Mouse (Mus musculus) cerebellum, postnatal 25 days (tissue): Measurements from ENCODE around the gene Bend5.

Experiments
- DNase-seq, 2 experiments: peaks; one replicate each; pipeline ENCODE4 v3.0.0; 2021; ENCODE audit warnings: mixed read lengths in 2 of 2

Bend5 gene

GRCm38 (mm10) chr4:111487233-111487843 is 72.5 kb downstream of the Bend5 start:
- no peak for DNase-seq

GRCm38 (mm10) chr4:111493750-111494404 is 79.1 kb downstream of the Bend5 start:
- peak in 1 of 2 experiments; percentile 5 for DNase-seq

- DNase-seq, result peak; percentile 53 to 72
These were observed 81.1 kb downstream of the Bend5 start for GRCm38 (mm10) chr4:111495949-111496348.

GRCm38 (mm10) chr4:111498751-111499150 is 83.9 kb downstream of the Bend5 start:
- no peak for DNase-seq

GRCm38 (mm10) chr4:111501441-111501840 is 86.6 kb downstream of the Bend5 start:
- no peak for DNase-seq

GRCm38 (mm10) chr4:111502965-111503727 is 88.3 kb downstream of the Bend5 start:
- no peak for DNase-seq

GRCm38 (mm10) chr4:111504952-111505351 is 90.1 kb downstream of the Bend5 start:
- no peak for DNase-seq
